Mouse (Mus musculus): ENCODE measurements around the gene Prkar1a. TPM values are rescaled to one million over a fixed set of nuclear protein-coding genes. Genes with fewer than 3 reads are reported as not detected.

Gene Prkar1a
- polyA plus RNA-seq, 2 experiments from 2014 or later = 416 to 490 TPM

DNA sequence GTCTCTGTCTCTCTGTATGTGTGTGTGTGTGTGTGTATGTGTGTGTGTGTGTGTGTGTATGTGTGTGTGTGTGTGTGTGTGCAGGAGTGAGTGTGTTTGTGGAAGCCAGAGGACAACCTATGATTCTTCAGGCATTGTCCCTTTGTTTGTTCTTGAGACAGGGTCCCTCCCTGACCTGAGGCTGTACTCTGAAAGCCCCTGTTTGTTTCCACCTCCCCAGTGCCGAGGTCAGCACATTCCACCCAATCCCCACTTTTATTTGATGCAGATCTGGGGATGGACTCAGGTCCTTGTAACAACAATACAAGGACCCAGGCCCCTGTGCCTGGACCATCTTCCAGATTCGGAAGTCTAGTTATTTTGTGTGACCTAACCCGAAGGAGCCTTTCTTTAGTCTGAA is 58.2 kb downstream of the Prkar1a start:
- ATAC-seq = no peak

DNA sequence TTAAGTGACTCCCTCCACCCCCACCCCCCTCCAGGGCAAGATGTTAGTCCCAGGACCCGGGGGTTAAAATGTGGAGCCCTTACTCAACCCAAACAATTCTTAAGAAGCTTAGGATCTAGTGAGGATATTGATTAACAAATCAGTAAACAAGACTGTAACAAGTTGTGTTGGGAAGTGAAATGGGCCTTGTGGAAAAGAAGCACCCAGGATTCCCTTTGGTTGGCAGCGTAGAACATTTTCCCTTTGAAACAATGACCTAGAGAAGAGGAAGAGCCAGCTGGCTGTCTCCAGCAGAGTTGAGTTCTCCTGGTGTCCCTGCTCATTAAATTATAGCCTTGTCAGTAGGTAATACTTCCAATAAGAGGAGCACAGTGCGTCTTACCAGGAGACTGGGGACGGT is 59.6 kb downstream of the Prkar1a start:
- ATAC-seq = no peak

DNA sequence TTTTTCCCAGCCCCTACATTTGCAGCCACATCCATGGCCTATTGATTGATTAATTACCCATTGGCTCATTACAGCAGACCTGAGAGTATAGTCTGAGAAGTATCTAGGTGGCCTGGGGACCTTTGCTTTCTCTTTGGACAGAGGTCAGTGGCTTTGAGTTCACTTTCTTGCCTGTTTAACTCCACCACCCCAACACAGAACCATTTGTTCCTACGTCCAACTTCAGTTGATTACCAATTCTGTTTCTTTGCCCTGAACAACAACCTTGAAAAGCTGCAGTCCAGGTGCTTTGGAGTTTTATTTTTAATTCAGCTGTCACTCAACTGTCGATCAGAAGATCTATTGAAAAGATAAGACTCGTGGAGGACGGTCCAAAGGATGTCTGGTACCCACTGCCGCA is 60.3 kb downstream of the Prkar1a start:
- ATAC-seq = no peak

DNA sequence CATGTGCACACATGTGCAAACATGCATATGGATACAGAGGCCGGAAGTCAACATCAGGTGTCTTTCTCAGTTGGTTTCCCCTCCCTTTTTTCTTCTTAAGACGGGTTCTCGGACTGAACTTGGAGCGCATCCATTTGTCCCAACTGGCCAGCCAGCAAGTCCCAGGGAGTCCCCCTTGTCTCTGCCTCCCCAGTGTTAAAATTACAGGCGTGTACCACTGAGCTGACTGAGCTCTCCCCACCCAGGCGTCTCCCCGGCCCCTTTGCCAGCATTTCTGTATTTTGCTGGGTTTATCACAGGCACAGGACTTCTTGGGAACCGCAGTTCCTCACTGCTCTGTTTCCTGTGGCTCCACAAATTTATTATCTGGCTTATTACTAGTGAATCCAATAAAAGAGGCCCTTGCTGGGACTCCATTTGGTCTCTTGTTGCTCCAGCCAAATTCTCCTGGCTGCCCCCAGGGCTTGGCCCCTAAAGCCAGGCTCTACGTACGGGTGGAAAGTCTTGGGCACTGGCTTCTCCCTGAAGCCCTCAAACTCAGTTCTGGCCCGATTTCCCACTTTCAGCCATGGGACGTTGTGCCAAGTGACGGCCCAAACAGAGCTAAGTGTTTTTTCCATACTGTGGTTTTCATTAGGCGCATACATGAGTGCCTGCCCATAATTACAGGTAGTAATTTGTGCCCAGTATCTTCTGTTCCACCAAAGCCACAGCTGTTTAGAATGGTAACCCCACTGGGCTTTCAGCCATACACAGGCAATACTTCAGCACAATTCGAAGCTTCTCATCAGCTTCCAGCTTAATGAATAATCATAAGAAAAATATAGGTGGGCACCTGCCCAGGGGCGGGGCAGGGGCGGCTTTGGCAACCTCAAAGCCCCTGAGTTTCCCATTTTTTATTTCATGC is 65.4 kb downstream of the Prkar1a start:
- ATAC-seq = no peak

DNA sequence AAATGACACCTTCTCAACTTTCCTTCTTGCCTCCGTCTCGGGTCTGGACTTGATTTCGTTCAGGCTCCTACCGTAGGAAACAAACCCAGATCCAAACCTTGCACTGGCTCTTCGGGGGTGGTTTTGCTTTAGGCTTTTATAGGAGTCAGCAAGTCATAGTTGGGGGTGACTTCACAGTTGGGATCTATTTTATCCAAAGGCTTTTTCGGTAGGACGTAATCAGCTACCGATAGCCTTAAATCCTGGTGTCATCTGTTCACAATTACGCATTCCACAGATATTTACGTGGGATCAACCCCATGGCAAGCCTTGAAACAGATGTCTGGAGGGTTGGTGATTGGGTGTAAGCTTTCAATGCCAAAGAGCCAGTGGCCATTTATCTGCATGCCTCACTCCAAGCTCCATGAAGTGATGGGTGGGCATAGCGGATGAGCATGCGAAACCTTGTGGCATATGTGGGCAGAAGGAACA is 66.1 kb downstream of the Prkar1a start:
- no peak for ATAC-seq

DNA sequence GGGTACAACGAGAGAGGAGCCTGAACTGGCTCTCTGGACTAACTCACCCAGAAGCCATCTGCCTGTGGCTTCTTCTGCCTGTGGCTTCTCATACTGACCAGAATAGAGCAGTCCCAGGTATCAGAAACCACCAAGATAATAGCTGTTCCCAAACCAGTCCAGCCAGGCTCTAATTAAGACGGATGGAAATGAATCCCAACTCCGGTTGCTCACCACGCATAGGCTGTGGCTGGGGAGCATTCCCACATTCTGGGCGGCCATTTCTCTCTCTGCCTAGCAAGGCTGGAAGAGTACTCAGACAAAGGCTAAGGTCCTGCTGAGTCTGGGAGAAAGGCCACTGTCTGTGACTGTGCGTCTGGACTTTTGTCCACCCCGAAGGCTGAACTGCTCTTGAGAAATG is 67.8 kb downstream of the Prkar1a start:
- ATAC-seq = no peak

DNA sequence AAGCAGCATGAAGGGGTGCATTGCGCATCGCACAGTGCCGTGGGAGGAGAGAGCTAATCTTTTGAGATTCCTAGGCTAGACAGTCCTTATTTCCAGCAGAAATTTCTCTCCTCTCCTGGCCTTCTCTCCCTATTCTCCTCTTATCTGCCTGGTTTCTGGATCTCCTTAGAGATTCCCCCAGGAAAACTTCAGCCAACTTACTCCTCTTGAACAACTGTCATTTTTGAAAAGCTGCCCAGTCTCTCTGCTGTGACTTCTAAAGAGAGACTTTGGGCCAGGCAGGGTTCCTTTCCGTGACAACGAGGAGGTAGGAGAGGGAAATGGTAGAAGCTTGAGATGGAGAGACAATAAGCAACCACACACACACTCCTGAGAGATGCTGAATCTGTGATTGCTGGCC is 68.2 kb downstream of the Prkar1a start:
- ATAC-seq = no peak

DNA sequence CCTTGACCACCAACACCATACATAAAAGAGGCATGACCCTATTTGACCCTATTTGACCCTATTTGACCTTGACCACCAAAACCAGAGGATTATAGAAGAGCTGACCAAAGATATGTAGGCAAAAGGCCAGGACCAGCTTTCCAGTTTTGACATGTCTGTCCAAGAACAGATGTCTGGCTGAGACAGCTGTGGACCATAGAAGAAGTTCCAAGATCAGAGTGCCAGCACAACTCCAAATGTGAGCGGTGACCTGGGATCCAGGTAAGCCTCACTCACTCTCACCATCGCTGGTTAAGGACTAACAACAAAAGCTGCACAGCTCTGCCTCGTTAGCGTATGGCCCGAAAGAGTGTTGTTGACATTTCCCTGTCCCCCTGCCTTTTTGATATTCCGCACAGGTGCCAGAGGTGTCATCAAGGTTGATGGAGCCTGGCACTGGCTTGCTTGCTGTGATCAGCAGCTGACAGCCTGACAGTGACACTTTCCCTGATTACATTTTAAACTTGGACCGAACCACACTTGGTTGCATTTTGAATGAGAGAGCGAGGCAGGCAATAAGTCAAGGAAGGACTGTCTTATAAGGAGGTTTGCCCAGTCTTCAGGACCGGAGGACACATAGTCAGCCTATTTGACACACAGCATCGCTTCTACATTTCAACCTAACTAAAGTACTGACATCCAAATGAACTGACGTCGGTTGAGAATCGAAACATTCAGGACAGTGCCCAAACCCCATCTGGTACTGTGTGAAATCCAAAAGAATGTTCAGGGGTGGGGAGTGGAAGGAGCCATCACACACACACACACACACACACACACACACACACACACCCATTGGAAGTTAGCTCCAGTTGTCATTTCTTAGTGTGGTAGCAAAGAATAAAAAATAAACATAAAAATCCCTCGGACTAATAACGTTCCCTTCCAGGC is 69.0 kb downstream of the Prkar1a start:
- no peak for ATAC-seq

Other genes with a start within 250 kb of the Prkar1a start
- gene 9930022D16Rik, start 235.5 kb upstream of the Prkar1a start, polyA plus RNA-seq (2017; shearing (Covaris generic)) = under 1 TPM; 0.22 to 0.39 TPM
- gene Amz2, start 223.5 kb upstream of the Prkar1a start, polyA plus RNA-seq (2017; shearing (Covaris generic)) = 10 to 100 TPM; 40.0 to 48.4 TPM
- gene Arsg, start 176.0 kb upstream of the Prkar1a start, polyA plus RNA-seq (2017; shearing (Covaris generic)) = 1 to 10 TPM; 4.5 to 7.1 TPM
- gene Slc16a6, start 175.8 kb upstream of the Prkar1a start, polyA plus RNA-seq (2017; shearing (Covaris generic)) = 10 to 100 TPM; 16.7 to 21.0 TPM
- gene Wipi1, start 37.4 kb upstream of the Prkar1a start, polyA plus RNA-seq (2017; shearing (Covaris generic)) = not detected
- 1 to 10 TPM in 1 of 2 experiments, under 1 TPM in 1; 0.91 to 1.7 TPM for gene Fam20a, start 72.9 kb downstream of the Prkar1a start, polyA plus RNA-seq (2017; shearing (Covaris generic))
- under 1 TPM in 1 of 2 experiments, not detected in 1; 0.94 TPM for gene 1700012B07Rik, start 178.6 kb downstream of the Prkar1a start, polyA plus RNA-seq (2017; shearing (Covaris generic))